Mouse (Mus musculus) gastrocnemius, adult 2 months (tissue): ENCODE measurements around the gene Wfikkn2. TPM values are rescaled to one million over a fixed set of nuclear protein-coding genes. Genes with fewer than 3 reads are reported as not detected.

Experiments used
- DNase-seq: peaks from one replicate; pipeline ENCODE4 v3.0.0; 2022
- H3K27ac ChIP-seq: fragments of 200-600 bp; 2 replicates; pipeline ENCODE4 v1.8.1; 2022; ENCODE audit warnings: mild to moderate bottlenecking
- H3K4me3 ChIP-seq: fragments of 200-600 bp; 2 replicates; pipeline ENCODE4 v1.8.1; 2022; ENCODE audit warnings: mild to moderate bottlenecking, moderate library complexity
- CTCF ChIP-seq: fragments of 200-600 bp; IDR thresholded peaks from 2 replicates; pipeline ENCODE4 v1.8.1; 2022; ENCODE audit warnings: antibody characterized with exemption, mild to moderate bottlenecking, moderate library complexity
- intact Hi-C: fragments of 180-260 bp; cut with DNase I; formaldehyde crosslinking; loops from one replicate; pipeline ENCODE4 v1.15.1; 2025
- total RNA-seq, 2 experiments: library from RNA; stranded (reverse); gene quantifications; 2 replicates each; pipeline ENCODE4 v1.2.3; 2021

Wfikkn2 gene
- total RNA-seq, 2 experiments from 2014 or later, result 6.9 to 8.3 TPM

GRCm38 (mm10) chr11:94190665-94191064, 55.1 kb downstream of the Wfikkn2 start:
- TF ChIP-seq CTCF, result no peak
- DNase-seq, result no peak
- Histone ChIP-seq H3K4me3 (no peak overlapping the region), H3K27ac (no peak overlapping the region)
- intact Hi-C loops, result no loop called here

DNA sequence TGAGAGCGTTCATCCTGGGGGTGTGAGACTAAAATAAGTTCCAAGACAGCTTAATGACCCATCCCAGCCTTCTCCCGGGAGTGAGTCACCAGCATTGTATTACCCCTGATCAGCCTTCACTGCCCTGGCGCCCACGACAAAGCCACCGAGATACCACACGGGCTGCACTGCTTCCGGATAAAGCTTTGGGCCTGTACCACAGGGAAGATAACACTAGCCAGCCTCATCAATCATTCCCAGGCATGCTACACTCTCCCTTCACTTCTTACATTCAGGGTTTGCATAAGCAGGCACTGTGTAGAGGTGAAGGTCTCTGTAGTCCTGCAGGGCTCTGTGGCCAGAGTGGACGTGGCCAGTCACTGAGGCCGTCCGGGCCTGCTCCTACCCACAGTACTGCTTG, 56.2 kb downstream of the Wfikkn2 start:
- H3K27ac ChIP-seq, result no peak overlapping the region
- no peak overlapping the region for H3K4me3 ChIP-seq
- no peak for DNase-seq
- no peak for TF ChIP-seq CTCF
- intact Hi-C loops, result no loop called here

Other genes starting within 250 kb of the Wfikkn2 start
- 100 to 1,000 TPM; 154 to 161 TPM for gene Spag9, start 249.9 kb downstream of the Wfikkn2 start, total RNA-seq
- gene Tob1, start 34.6 kb downstream of the Wfikkn2 start, total RNA-seq, result 100 to 1,000 TPM; 177 to 277 TPM
- gene Gm21885, start 35.9 kb upstream of the Wfikkn2 start, total RNA-seq, result not detected
- 10 to 100 TPM; 41.1 to 48.6 TPM for gene Luc7l3, start 76.0 kb upstream of the Wfikkn2 start, total RNA-seq
- gene Ankrd40, start 82.0 kb upstream of the Wfikkn2 start, total RNA-seq, result 100 to 1,000 TPM; 203 to 264 TPM
- gene Abcc3, start 147.0 kb upstream of the Wfikkn2 start, total RNA-seq, result under 1 TPM; 0.46 to 0.53 TPM
- 1 to 10 TPM; 1.2 to 3.0 TPM for gene Cacna1g, start 228.2 kb upstream of the Wfikkn2 start, total RNA-seq
- gene Spata20, start 240.2 kb upstream of the Wfikkn2 start, total RNA-seq, result not detected